Mouse (Mus musculus) inflammation-experienced regulatory T-cells, adult 6 months (primary cell): ENCODE measurements around the gene Dysf. TPM values are rescaled to one million over a fixed set of nuclear protein-coding genes. Genes with fewer than 3 reads are reported as not detected.
"Not testable (repeated sequence)": the region's sequence is repeated elsewhere in the genome, so short reads cannot be mapped to it uniquely, and the experiment has no call there.

Source experiments
- ATAC-seq: one replicate; pipeline ENCODE4 v1.8.0; 2017
- polyA plus RNA-seq, 3 experiments: library from polyadenylated mRNA; unstranded; fragments of 100-300 nt; shearing (Covaris generic); gene quantifications; one replicate each; pipeline ENCODE4 v1.2.1; 2017

The Dysf gene
- not detected for polyA plus RNA-seq

DNA sequence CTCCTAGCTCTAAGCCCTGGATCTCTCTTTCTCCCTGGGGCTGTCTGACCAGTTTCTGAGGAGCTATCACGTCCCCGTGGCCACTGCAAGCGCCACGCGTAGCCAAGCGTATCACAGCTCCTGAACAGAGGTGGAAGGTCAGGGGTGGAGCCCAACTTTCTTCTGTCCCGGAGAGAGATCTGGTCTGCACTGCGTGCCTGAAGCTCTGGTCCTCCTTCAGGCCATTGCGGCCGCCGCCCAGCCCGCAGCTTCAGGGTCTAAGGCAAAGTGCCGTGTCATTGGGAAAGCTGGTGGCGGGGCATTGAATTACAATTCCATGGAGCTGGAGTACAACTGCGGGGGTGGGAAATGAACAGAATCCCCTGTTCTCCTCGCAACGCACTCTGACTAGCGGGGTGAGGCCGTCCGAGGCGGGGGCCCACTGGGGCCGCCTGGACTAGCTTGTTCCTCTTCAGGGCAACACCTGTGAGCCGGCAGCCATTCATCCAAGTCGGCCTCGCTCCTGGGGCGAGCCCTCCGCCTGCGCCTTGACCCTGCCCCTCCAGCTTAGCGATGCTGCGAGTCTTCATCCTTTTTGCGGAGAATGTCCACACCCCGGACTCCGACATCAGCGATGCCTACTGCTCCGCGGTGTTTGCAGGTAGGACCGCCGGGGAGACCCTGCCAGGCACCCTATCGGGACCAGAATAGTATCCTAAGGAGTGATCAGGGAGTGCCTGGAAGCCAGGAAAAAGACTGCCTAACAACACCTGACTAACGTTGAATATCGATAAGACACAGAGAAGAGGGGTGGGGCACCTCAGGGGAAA, at the start of gene Dysf:
TSS of gene Dysf (plus strand) at position 228 of the 809 bp plus-strand sequence.
- ATAC-seq = no peak

- no peak for ATAC-seq
Observed at GRCm38 (mm10) chr6:83987642-83988041, 20.7 kb upstream of the Dysf start.

- ATAC-seq = no peak
Observed at GRCm38 (mm10) chr6:84002716-84003115, 5.7 kb upstream of the Dysf start.

- no peak for ATAC-seq
Observed at GRCm38 (mm10) chr6:84004295-84004694, 4.1 kb upstream of the Dysf start.

- ATAC-seq = no peak
Observed at GRCm38 (mm10) chr6:84009172-84009872, 932 bp downstream of the Dysf start.

DNA sequence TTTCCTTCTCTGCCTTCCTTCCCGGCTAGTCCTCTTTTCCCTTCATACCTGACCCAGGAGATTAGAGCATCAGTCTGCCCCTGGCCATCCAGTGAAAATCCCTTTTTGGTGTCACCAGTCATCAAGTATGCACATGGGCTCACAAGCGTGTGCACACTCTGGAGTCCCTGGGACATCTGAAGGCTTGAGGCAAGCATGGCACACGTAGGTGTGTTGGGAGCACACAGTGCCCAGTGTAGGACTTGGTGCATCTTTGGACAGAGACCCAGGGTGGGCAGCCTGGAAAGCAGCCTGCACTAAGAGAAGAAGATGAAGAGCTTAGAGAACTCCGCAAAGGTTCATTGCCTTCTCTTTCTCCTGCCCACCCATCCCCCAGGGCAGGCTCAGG, 1.5 kb downstream of the Dysf start:
- ATAC-seq = no peak

DNA sequence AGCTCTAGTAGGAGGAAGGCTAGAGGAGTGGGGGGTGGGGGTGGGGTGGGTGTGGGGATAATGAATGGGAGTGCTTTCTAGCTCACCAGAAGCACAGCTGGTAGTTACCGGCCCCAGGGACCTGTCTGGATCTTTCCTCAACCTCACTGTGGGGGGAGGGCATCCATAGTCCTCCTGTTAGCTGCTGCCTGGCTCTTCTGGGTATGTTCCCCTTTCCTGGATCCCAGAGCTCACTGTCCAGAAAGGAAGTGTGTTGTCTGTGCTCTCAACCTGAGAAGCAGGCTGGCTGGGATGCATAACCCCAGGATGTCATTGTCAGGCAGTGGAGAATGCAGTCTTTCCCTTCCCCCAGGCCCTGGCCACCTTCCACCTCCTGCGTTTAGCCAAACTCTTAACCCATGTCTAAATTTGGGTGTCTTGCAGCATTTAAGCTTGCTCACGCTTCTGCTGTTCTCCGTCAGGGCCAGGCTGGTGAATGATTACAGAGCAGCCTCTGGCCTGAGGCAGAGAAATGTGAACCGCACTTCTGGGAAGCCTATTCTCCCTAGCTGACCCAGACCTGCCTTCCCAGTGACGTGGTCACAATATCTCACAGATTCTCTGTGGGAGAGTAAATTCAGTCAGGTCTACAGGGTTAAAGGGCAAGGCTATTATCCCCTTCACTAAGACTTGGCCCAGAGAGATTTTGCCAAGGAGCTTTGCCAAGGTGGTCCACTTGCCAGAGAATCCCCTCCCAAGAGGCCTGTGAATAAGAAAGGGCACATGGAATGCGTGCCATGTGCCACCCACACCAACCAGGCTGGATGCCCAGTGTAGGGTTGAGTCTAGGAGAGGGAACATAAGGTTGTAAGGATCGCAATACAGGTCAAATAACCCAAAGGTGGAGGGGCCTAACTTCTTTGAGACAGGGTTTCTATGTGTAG, 2.2 kb downstream of the Dysf start:
- no peak for ATAC-seq

- not testable (repeated sequence) for ATAC-seq
Observed at GRCm38 (mm10) chr6:84014961-84015683, 6.7 kb downstream of the Dysf start.

GRCm38 (mm10) chr6:84016851-84017250, 8.5 kb downstream of the Dysf start:
- ATAC-seq = no peak

GRCm38 (mm10) chr6:84017392-84017791, 9.0 kb downstream of the Dysf start:
- no peak for ATAC-seq

- no peak for ATAC-seq
Observed at GRCm38 (mm10) chr6:84018906-84019550, 10.6 kb downstream of the Dysf start.

DNA sequence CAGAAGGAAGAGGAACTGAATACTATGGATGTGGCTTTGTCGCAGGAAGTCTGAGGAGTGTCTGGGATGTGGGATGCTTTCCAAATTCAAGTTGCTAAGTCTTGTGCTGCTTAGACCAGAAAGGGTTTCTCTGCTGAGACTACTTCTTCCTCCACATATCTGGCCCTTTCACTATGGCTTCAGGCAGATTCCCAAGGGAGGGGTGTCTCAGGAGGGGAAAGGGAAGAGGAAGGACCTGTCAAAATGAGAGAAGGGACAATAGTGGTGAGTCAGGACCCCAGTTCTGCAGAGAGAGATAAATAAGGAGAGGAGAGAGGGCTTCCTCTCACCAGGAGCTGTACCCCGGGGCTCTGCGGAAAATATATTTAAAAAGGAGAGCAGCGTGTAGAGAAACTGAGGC, 11.6 kb downstream of the Dysf start:
- ATAC-seq = no peak

DNA sequence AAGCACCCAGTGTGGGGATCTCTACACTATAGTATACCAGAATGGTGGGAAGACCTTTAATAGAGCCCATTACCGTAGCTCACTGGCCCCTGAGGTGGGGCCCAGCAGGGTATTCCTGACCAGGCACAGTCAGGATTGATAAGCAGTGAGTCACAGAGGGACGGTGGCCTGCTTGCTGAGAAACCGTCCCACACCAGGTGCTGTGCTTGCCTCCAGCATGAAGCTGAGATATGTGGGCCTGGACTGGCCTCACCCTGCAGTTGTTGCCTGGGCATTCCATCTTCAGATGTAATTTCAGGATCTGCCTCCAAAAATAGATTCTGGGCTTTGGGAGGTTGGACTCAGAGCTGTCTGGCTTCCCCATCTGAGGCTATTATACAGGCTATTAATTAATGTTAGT, 13.6 kb downstream of the Dysf start:
- no peak for ATAC-seq

- no peak for ATAC-seq
Observed at GRCm38 (mm10) chr6:84025636-84026035, 17.2 kb downstream of the Dysf start.

DNA sequence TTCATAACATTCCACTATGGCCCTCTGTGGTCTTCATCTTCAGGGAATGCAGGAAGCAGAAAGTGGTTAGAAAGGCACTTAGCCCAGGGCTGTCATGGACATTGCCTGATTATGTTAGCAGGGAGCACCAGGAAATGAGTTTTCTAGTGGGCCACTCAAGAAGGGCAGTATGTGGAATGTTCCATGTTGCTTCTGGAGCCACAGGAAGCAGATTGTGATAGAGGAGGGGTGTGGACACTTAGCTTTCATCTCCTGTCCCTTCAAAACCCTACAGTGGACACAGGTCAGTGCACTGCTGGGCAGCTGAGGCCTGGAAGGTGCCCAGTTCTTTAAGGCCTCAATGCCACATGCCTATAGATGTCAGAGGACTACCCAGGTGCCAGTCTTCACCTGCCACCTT, 20.4 kb downstream of the Dysf start:
- ATAC-seq = no peak

- ATAC-seq = no peak
Observed at GRCm38 (mm10) chr6:84029775-84030174, 21.4 kb downstream of the Dysf start.

DNA sequence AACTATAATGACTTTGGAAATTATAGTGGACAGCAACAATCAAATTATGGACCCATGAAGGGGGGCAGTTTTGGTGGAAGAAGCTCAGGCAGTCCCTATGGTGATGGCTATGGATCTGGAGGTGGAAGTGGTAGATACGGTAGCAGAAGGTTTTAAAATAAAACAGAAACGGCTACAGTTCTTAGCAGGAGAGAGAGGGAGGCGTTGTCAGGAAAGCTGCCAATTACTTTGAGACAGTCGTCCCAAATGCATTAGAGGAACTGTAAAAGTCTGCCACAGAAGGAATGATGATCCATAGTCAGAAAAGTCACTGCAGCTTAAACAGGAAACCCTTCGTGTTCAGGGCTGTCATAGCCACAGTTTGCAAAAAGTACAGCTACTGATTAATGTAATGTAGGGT, 24.1 kb downstream of the Dysf start:
- not testable (repeated sequence) for ATAC-seq

DNA sequence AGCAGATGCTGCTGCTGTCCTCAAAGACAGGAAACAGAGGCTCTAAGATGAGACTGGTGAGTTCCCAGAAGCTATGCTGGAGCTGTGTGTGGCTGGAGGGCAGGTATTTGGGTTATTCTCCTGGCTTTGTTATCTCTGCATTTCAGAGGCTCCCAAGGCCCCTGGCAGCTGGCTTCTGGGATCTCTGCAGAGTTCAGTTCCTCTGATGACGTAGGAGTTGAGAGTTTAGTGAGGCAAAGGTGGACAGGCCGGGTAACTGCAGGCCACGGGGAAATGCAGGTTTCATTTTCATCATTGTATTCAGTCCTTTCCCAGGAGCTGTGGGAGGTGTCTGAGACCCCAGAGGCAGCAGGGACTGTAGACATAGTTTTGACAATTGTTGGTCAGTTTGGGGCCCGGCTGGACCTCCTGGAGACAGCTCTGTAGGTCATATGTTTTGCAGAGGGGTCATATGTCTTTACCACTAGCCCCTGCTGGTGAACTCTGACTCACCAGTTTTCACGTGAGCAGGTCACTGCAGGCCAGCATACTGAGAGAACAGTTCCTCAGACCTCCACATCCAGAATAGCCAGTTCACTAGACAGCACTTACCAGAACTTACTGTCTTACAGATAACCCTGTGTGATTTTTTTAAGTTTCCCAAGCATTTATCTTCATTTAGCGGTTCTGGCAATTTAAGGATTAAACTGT, 35.0 kb downstream of the Dysf start:
- no peak for ATAC-seq

- ATAC-seq = no peak
Observed at GRCm38 (mm10) chr6:84044679-84045078, 36.3 kb downstream of the Dysf start.

- no peak for ATAC-seq
Observed at GRCm38 (mm10) chr6:84048856-84049255, 40.5 kb downstream of the Dysf start.

- no peak for ATAC-seq
Observed at GRCm38 (mm10) chr6:84050238-84050637, 41.8 kb downstream of the Dysf start.
